ENCODE assay signal across 13 mouse cellular contexts in the genomic region with DNA sequence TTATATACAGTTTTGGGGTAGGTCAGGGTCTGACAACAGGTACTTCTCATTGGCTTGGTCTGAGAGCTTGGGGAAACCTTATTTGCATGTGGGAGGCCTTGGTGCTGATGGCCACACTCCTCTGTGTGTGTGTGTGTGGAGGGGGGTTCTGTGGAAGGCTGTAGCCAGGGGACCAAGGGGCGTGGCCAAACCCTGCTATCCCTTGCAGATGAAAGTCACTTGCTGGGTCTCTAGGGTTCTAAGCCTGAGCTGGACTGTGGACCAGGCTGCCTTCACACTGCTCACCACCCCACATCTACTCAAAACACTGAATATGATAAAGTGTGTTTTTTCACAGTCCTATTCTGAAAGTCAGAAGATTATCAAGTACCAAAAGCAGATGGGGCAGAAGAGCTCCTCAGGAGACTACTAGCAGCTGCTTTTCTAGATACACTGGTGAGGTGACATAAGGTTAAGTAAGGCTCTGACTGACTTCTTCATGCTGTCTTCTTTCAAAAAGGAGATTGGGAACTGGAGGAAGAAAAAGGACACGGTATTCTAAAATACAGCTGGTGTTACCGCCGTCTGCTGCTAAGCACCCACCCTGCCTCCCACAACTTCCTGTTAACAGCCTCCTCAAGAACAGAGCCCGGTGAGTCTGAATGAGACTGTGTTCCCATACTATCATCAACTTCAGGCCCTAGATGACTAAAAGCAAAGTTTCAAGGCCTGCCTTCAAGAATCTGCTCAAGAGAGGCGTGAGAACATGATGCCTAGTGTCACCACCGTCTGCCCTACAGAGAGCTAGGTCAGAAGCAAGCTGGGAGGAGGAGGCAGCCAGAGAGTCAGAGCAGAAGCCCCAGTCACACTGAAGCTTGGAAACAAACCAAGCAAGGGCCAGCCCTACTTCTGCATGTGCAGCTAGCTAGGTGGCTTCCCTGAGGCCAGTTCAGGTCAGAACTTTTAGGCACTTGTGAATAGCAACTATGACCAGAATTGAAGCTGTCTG. TPM values are rescaled to one million over a fixed set of nuclear protein-coding genes. Genes with fewer than 3 reads are reported as not detected.
DNase-seq lines count a peak whose midpoint lies in the region; ATAC-seq lines count a peak whose summit lies in the region.
"Had no signal": no experiment of that assay in that cellular context is flagged by ENCODE, and none has a peak within 500 bp of the region (broad histone marks: within the 10 kb centered on the region; RNA-seq: fewer than 3 reads in every experiment).

No protein-coding gene starts in this region.

- no peaks in the 10 kb centered on the region for H3K4me1 ChIP-seq in kidney, embryonic 15.5 days
- no peaks in the 10 kb centered on the region for H3K4me1 ChIP-seq in hindbrain, embryonic 10.5 days (replicated peaks)
- H3K4me1 ChIP-seq: forebrain, embryonic 15.5 days; lung, embryonic 15.5 days; neural tube, embryonic 13.5 days had no signal

- no peaks in the 10 kb centered on the region for H3K27me3 ChIP-seq in kidney, embryonic 15.5 days
- H3K27me3 ChIP-seq in hindbrain, embryonic 10.5 days (ENCODE audit: insufficient read depth, poor library complexity, severe bottlenecking) = no peaks in the 10 kb centered on the region
- H3K27me3 ChIP-seq: forebrain, embryonic 15.5 days; lung, embryonic 15.5 days; neural tube, embryonic 13.5 days had no signal

- DNase-seq in left cerebral cortex, adult 11 months (ENCODE audit: low spot score) = peak; percentile 40
- no peak for DNase-seq in left cerebral cortex, postnatal 4 days
- DNase-seq in left cerebral cortex, adult 18-20 months (ENCODE audit: low spot score in 2 of 2) = peak; percentile 48 to 71
- DNase-seq in telencephalon, adult 2 months (ENCODE audit: low read depth, low spot score) = peak; percentile 92
- DNase-seq in cerebellum, adult 11 months = no peak
- no peak for DNase-seq in hindbrain, embryonic 10.5 days (ENCODE audit: low spot score)
- DNase-seq: cerebellum, adult 11-12 months had no signal

- no peak overlapping the region for H3K4me3 ChIP-seq in kidney, embryonic 15.5 days (replicated peaks)
- no peak overlapping the region for H3K4me3 ChIP-seq in hindbrain, embryonic 10.5 days
- H3K4me3 ChIP-seq: forebrain, embryonic 15.5 days; lung, embryonic 15.5 days; neural tube, embryonic 13.5 days had no signal

- H3K36me3 ChIP-seq in kidney, embryonic 15.5 days = peaks cover 54% of the 10 kb centered on the region
- H3K36me3 ChIP-seq in hindbrain, embryonic 10.5 days = peaks cover 80% of the 10 kb centered on the region

- intact Hi-C loops in left cerebral cortex, postnatal 4 days (cut with DNase I) = no loop called here

- no peak overlapping the region for H3K27ac ChIP-seq in kidney, embryonic 15.5 days
- no peak overlapping the region for H3K27ac ChIP-seq in hindbrain, embryonic 10.5 days
- H3K27ac ChIP-seq: forebrain, embryonic 15.5 days; kidney, postnatal 0 days; lung, embryonic 15.5 days; neural tube, embryonic 13.5 days had no signal

- no peak overlapping the region for H3K4me2 ChIP-seq in kidney, embryonic 15.5 days
- H3K4me2 ChIP-seq: forebrain, embryonic 15.5 days; lung, embryonic 15.5 days; neural tube, embryonic 13.5 days had no signal

- no peaks in the 10 kb centered on the region for H3K9me3 ChIP-seq in kidney, embryonic 15.5 days (replicated peaks)
- no peaks in the 10 kb centered on the region for H3K9me3 ChIP-seq in hindbrain, embryonic 10.5 days
- H3K9me3 ChIP-seq: forebrain, embryonic 15.5 days; lung, embryonic 15.5 days; neural tube, embryonic 13.5 days had no signal

- ATAC-seq in activated CD4-positive, CD25-positive, alpha-beta regulatory T cell, adult 4 months = peak; percentile 86
- ATAC-seq in kidney, embryonic 15.5 days (replicated peaks; ENCODE audit: low FRiP score) = no peak
- ATAC-seq: forebrain, embryonic 15.5 days had no signal

- WGBS in kidney, embryonic 15.5 days = 70% methylated on average over 7 of the region's 7 CpGs
- 92% methylated on average over 7 of the region's 7 CpGs for WGBS in hindbrain, embryonic 10.5 days

- no peak overlapping the region for H3K9ac ChIP-seq in kidney, embryonic 15.5 days
- H3K9ac ChIP-seq: forebrain, embryonic 15.5 days; lung, embryonic 15.5 days; neural tube, embryonic 13.5 days had no signal

RNA-seq across cellular contexts. Expression of gene D5Ertd579e, which starts 26.5 kb away (rescaled TPM):
- total RNA-seq in left cerebral cortex, postnatal 4 days (2021) = 10 to 100 TPM; 82.6 to 89.0 TPM
- 10 to 100 TPM; 23.3 to 24.1 TPM for polyA plus RNA-seq in activated CD4-positive, CD25-positive, alpha-beta regulatory T cell, adult 4 months (2017; shearing (Covaris generic))
- total RNA-seq in left cerebral cortex, adult 18-20 months (2021) = 10 to 100 TPM; 91.9 to 94.7 TPM
- polyA plus RNA-seq in kidney, embryonic 15.5 days (2015; fragmentation: Nextera tagmentation; extraction: Ambion mirVana) = 19.7 and 21.6 TPM in 2 replicates
- polyA plus RNA-seq in hindbrain, embryonic 10.5 days (2016; fragmentation: Nextera tagmentation; extraction: Ambion mirVana) = 25.9 and 28.2 TPM in 2 replicates

Comparison
In these comparisons a context has a peak if more than half of its experiments do, and no peak if none do; other contexts are left out.
1. DNase-seq: peak in left cerebral cortex, adult 11 months (single experiment), left cerebral cortex, adult 18-20 months (2 of 2) and telencephalon, adult 2 months (single experiment); none in left cerebral cortex, postnatal 4 days (single experiment), cerebellum, adult 11 months (single experiment) and hindbrain, embryonic 10.5 days (single experiment).